Mouse (Mus musculus) olfactory bulb, adult 2 months (tissue): ENCODE results near the gene Enox1.

Experiments
- CTCF ChIP-seq: fragments of 200-500 bp; IDR thresholded peaks from 2 replicates; pipeline ENCODE4 v1.5.1; 2012; ENCODE audit warnings: low read depth, mild to moderate bottlenecking, low read length, moderate library complexity; ENCODE audit not compliant: insufficient read depth
- POLR2A ChIP-seq: fragments of 200-500 bp; IDR thresholded peaks from 2 replicates; pipeline ENCODE4 v1.6.1; 2012; ENCODE audit warnings: mild to moderate bottlenecking, low read depth, low read length, moderate library complexity; ENCODE audit not compliant: insufficient read depth

DNA sequence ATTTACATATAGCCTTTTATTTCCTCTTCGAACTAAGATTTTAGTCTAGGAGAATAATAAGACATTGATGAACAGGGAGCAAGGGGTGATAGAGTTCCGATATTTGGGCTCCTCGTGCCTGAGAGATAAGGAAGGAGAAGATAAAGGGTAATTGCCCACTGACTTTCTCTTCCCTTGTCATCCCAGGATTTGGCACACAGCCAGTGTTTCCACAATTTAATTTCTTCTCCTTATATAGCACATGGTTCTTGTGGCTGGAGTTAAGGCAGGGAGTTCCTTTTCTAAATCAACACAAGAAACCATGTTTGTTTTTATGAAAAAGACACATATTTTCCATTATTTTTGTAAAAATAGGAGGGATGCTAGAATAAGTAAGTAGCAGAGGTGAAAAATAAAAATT, 299.5 kb downstream of the Enox1 start:
- TF ChIP-seq CTCF = no peak
- TF ChIP-seq POLR2A = no peak
